Mouse (Mus musculus) activated CD4-positive, CD25-positive, alpha-beta regulatory T cell, adult 4 months (primary cell): ENCODE measurements around the gene Alkbh4. TPM values are rescaled to one million over a fixed set of nuclear protein-coding genes. Genes with fewer than 3 reads are reported as not detected.
"Not testable (repeated sequence)": the region's sequence is repeated elsewhere in the genome, so short reads cannot be mapped to it uniquely, and the experiment has no call there.

Experiments used
- ATAC-seq: one replicate; pipeline ENCODE4 v1.8.0; 2017
- polyA plus RNA-seq, 2 experiments: library from polyadenylated mRNA; unstranded; fragments of 100-300 nt; shearing (Covaris generic); gene quantifications; one replicate each; pipeline ENCODE4 v1.2.1; 2017

Gene Alkbh4
- polyA plus RNA-seq, 2 experiments from 2014 or later = 49.3 to 56.2 TPM

DNA sequence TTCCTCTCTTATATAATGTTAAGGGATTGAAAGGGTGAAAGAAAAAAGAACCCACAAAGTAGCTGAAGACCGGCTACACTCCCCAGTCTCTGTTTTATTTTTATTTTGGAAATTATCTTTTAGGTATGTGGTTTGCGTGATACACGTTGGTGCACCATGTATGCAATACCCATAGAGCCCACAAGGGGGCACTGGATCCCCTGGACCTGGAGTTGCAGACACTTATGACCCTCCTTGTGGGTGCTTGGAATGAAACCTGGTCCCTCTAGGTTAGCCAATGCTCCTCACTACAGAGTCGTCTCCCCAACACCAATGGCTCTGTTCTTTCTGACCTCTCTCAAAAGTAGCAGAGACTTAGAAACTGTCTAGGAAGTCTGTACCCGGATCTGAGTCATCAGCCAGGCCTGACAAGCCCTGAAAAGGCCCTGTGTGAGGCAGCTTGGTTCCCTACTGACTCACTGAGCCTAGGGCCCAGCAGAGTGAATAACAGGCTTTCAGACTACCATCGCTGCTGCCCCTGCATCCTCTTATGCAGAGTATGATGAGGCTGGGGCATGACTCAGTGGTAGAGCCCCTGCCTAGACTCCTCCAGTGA, 7.3 kb downstream of the Alkbh4 start:
- ATAC-seq = no peak

DNA sequence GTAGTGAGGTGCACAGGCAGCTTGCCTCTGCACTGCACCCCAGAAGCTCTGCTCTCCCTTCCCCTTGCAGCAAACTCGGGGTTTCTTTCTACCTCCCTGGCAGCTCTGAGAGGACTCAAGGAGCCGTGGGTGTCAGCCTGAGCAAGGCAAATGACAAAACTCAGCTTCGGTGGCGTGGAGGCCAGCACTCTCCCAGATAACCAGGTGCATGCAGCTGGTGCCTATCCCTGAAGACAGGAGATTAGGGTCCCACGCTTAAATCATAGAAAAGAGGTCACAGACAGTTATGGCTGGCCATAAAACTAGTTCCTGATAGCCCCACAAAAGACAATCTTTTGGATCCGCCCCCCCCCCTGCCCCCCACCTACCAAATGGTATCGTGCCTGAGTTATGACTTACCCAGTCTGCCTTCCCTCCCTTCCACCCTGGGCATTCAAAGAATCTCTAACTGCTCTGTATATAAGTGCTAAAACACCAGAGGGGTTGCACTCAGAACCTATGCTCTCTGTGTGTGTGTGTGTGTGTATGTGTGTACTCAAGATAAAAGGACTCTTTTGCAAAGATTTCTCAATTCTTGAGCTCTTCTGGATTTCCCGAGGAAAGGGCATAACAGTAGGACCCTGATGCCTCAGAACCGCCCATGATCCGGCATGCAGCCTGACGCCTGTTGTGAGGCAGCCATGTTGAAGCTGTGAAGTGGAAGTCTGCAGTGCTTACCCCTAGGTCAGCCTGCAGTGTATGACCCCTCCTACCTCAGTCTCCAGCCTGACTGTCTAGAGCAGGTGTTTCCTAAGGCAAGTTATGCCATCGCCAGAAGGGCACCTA, 8.9 kb downstream of the Alkbh4 start:
- no peak for ATAC-seq

DNA sequence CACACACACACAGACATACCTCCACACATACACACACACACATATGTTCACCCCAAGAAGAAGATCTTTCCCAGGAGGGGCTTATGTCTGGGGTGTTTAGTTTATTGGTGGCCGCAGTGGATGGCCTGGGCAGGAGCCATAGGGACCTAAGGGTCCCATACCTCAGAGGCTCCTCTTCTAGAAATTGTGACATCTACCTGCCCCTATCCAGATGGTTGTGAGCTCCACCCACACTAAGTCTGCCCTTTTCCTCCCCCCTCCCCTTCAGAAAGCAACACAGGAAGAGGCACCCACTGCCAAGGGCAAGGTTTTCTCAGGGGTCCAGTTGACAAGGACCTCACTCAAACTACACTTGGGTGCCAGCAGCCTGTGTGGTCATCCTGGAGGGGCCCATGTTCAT, 11.0 kb downstream of the Alkbh4 start:
- peak; percentile 67 for ATAC-seq

DNA sequence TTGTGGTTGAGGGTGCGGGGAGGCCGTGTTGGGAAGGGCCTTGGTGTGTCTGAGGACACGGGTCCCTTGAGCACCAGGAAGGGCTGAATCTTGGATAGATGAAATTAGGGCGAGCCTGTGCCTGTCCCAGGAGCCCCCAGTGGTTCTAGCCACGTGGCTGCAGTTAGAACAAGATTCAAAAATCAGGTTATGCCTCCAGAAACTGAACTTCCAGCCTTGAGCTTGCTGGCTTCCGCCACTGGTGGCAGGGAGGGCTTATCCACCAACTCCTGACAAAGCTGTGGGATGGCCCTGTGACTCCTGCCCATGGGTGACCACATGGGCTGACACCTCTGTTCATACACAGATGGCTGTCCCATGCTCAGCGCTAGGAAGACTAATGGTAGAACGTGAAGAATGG, 11.8 kb downstream of the Alkbh4 start:
- ATAC-seq = no peak

DNA sequence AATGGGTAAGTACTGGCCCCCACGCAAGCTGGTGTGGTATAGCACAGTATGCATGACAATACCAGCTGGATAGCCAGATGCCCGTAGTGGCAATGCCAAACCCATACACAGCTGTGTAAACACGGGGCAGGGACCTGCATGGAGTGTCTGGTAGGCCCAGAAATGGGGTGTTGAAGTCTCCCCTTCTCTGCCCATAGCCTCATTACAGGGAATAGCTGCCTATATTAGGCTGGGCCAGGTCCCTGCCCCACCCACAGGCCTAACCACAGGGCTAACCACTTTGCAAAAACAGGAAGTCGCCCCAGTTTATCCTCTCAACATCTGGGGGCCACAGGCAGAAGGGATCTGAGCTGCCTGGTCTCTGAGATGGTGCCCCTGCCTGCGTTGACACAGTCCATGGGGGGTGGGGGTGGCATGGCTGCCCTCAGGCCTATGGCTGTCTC, 13.2 kb downstream of the Alkbh4 start:
- peak; percentile 72 for ATAC-seq

DNA sequence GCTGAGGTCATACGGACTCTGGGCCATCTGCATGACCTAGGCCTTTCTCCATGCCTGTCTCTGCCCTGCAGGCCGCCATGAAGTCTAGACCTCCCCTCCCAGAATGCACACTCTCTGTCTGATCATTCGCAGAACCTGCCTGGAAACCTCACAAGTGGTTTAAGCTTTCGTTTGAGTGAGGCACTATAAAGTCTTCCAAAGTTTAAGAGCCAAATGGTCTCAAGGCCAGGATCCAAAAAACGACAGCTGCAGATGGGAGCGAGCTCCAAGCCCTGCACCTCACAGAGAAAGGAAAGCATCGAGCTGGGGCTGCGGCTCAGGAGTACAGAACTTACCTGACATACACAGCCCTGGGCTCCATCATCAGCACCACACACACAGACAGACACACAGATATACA, 16.4 kb downstream of the Alkbh4 start:
- ATAC-seq = no peak

DNA sequence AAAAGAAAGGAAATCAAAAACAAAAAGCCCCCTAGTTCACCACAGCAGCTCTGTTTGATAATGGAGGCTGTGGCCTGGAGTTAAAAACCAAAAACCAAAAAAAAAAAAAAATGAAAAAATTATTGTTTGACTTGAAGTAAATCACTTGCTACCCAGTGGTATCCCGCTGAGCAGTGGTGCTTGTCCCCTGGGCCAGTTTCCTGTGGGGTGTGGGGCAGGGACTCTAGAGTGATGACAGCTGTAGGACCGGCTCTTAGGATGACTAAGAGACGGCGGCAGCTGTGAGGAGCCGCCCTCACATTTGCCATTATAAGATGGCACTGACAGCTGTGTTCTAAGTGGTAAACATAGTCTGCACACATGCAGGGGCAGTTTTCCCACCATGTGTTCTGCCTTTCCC, 19.5 kb downstream of the Alkbh4 start:
- ATAC-seq = no peak

DNA sequence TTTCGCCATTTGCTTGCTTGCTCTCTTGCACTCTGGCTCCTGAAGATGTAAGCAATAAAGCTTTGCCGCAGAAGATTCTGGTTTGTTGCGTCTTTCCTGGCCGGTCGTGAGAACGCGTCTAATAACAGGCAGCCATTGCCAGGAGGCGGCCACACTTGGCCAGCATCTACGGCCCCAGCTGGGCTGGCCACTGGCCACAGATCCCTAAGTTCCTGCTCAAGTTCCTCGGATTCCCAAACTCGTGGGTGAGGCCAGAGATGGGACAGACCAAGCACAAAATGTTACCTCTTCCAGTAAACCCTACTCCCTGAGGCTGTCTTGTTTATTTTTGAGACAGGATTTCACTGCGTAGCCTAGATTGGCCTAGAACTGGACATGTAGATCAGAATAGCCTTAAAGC, 24.1 kb downstream of the Alkbh4 start:
- ATAC-seq = not testable (repeated sequence)

DNA sequence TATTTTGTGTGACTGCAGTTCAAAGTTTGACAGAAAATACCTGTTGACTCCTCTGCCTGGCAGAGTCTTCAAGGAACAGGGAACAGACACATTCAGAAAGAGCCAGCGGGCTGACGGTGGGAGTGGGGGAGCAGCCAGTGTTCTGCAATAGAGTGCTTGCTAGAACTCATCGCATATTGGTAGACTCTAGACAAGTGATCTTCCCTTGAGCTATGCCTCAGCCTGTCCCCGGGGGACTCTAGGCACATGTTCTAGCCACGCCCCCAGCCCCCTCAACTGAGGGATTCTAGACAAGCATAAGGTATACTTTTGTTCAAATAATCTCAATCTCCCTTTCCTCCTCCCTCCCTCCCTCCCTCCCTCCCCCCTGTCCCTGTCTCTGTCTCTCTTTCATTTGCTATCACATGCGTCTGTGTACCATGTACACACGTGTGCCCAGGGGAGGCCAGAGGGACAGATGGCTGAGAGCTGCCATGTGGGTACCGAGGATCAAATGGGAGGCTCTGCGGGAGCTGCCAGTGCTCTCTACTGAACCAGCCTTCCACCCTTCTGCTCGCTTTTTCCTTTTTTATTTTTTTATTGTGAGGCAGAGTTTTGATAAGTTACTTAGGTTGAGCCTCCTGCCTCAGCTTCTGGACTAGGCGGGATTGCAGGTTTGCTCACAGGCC, 28.0 kb downstream of the Alkbh4 start:
- ATAC-seq = no peak

DNA sequence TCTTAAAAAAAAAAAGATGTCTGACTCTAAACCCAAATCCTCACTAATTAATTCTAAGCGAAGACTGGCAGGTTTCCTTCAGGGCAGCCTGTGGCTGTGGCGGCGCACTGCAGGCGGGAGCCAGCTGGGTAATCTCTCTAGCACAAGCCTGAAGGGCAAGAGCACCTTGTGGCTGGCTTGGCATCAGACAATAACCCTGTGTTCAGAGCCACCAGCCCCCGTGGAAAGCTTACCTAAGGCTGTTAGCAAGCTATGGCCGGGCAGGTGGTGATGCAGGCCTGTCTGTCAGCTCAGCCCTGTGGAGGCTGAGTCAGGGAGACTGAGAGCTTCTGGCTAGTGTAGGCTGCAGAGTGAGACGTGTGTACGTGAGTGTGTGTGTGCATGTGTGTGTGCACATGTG, 29.3 kb downstream of the Alkbh4 start:
- no peak for ATAC-seq

DNA sequence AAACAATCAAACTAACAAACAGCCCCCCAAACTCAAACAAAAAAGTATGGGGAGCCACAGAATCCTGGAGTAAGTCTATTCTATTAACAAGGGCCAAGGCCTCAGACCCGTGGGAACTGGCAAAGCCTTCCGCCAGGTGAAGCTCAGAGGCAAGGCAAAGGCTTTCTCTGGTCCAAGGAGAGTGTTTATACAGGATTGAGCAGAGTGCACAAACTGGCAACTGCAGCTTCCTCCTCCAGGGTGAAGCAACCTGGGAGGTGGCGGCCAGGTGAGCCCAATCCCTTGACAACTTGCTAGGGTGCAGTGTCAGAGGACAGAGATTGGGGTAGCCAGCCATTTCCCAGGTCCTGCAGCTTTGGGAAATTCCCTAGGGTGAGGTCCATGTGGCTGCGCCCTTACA, 31.4 kb downstream of the Alkbh4 start:
- ATAC-seq = no peak

DNA sequence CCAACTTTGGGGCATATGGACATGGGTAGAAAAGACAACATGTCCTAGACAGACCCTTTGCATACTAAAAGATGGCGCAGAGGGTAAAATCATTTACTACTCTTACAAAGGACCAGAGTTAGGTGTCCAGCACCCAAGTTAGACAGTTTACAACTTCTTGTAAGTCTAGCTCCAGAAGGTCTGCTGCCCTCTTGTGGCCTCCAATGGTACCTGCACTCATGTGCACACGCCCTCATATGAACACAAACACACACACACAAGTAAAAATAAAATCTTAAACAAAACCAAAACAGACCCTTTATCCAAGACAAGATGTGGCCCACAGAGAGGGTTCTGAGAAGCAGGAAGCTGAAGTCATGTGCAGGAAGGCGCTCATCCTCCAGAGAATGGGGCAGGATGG, 32.1 kb downstream of the Alkbh4 start:
- no peak for ATAC-seq

DNA sequence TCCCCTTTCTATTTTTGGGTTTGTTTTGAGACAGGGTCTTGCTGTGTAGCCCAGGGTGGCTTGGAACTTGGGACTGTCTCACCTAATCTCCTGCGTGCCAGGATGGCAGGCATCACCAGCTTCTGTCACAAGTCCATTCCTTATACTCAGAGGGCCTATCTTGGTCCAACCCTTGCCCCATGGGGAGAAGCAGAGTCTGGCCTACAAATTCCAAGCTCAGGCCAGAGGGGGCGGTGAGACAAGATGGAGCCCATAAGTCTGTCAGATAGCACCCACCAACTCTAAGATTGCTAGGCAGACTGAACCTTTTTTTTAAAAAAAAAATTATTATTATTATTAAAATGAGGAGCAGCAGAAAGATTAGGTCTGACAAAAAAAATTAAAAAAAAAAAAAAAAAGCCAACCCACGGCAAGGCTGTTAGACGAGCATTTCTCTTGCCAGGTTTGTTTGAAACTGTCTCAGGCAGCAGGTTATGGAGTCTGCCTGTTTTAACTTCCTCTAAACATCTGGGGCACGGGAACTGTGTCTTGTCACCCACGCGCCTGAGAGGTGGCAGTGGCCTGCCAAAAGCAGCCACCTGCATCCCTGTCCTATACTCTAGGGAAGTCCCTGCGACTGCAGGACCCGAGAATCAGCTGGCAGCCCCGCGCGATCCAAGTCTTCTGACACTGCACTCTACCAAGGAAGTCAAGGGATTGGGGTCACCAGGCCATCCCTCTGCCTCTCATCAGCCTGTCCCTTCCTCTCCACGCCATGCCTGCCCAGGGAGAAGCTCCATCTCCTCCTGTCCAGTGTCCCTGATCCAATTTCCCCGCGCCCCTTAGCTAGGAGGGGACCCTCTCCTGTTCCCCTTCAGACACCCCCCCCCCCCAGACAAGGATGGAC, 33.9 kb downstream of the Alkbh4 start:
- ATAC-seq = peak; percentile 34

DNA sequence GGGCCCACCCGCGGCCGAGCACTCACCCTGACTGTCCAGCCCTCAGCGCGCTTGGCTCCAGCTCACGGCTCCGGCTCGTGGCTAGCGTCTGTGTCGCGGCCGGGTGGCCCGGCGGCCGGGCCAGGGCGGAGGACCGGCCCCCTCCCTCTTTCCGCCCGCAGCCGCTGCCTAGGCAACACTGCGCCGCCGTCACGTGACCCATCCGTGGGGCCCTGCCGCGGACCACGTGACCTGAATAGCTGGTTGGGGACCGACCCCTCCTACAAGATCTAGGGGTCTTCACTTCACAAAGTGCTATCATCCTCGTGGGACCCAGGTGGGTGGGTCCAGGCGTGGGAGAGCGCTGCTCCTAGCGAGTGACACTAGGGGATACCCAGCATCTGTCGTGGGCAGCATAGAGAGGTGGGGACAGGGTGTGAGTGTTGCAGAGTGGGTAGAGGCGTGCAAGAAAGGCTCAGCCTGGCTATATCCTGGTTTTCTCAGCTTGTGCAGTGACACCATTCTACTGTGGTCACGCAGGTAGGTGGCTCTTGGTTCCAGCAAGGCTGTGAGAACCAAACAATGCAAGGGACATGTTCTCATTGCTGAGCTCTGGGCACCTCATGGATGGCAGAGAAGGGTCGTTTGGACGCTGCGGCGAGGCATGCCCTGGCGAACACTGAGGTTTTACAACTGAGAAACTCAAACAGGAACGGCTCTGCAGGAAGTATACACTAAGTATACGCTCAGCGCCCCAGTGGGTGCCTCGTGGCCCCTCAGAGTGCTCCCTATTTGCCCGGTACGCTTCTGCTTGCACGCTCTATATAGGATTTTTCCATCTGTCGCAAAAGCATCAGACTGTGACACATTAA, 34.8 kb downstream of the Alkbh4 start, which contains the start of gene Orai2:
TSS of gene Orai2 (minus strand) at position 202 of the 851 bp plus-strand sequence.
- peak; percentile 68 for ATAC-seq

DNA sequence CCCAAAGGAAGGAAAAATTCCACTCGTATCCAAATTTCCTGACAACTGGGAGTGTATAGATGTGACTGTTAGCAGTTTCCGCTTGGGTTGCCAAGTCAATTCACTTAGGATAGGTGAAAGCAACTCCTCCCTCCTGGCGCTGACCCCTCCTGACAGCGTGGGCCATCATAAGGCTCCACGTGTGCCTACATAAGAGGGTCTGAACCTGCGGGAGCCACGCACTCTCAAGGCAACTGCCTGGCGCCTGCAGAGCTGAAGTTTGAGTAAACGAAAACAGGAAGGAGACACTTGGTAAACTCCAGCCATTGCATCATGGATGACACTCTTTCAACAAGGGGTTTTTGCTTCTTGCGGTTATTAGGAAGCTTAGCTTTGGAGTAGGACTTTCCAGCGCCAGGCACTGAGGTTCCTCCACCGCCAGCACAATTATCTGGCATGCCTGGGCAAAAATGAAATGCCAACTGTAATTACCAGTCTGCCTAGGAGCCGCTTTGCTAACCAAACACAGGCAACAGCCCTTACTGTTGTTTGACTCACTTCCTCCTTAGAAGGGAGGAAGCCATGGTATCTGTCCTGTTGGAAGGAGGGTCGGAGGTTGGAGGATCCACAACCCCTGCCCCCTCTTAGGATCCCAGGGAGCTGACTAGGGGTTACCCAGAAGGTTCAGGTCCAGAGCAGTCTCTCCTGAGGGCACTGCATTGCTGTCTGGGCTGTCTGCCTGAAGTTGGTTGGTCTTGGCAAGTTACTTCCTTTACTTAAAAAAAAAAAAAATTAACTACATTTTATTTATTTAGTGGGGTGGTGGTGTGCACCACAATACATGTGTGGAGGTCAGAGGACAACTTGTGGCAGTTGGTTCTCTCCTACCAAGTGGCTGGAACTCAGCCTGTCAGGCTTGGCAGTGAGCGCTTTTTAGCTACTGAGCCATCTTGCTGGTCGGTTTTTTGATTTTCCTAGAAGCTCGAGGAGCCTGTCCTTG, 35.7 kb downstream of the Alkbh4 start:
- ATAC-seq = peak; percentile 46

DNA sequence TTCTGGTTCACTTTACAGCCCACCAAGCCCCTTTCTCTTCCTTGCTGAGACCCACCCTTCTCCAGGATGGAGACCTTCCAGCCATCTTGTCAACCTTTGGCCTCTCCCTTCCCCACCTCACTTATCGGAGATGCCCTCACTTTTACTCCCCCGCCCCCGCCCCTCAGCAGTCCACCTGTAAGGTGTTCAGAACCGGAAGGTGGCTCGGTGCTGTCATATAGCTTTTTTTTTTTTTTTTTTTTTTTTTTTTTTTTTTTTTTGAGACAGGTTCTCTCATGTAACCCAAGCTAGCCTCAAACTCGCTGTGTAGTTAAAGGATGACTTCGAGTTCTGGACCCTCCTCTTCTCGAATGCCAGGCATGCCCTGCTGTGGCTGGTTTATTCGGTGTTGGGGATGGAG, 37.0 kb downstream of the Alkbh4 start:
- no peak for ATAC-seq

DNA sequence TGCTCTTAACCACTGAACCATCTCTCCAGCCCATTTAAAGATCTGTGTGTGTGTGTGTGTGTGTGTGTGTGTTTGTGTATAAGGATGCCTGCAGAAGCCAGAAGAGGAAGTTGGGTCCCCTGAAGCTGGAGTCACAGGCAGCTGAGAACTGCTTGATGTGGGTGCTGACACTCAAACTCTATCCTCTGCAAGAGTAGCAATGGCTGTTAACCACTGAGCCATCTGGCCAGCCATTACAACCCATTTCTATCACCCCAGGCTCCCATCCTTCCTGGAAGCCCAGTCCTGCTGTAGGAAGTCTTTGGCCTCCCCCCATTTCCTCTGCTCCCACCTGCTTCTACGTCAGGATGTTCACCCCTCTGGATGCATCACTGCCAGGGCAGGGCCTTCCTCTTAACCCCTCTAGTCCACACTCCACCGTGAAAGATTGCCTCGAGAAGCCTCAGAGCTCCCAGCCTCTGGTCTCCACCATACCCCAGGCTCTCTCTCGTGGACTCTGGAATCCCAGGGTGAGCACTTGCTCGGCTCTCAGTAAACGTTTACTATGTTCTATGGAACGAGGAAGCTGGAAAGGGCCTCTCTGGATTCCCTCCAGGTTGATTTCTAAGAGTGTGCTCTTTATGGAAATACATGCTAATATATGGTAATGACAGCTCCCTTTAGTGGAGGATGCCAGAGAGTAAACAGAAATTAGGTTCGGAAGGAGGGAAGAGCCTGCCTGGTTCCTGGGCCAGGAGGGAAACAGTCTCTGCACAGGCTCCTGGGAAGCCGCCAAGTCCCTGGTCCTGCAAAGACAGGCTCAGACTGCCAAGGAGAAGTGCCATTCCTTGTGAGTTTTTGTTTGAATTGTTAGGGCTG, 37.9 kb downstream of the Alkbh4 start:
- no peak for ATAC-seq

DNA sequence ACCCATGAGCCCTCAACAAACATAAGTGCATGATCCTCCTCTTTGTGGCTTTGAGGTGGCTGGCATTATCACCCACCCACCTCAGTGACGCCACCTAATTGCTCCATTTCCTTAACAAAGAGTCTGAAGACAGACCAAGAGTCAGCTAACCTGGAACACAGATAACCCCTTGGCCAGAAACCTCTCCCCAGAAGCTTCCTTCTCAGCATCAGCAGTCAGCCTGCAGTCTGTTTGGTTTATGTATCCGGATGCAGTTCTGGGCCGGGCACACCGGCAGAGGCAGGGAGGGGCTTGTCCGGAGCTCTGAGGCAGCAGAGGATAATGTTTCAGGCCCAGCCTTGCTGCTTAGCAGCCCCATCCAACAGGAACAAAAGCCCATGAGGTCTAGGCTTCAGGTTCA, 43.6 kb downstream of the Alkbh4 start:
- no peak for ATAC-seq

DNA sequence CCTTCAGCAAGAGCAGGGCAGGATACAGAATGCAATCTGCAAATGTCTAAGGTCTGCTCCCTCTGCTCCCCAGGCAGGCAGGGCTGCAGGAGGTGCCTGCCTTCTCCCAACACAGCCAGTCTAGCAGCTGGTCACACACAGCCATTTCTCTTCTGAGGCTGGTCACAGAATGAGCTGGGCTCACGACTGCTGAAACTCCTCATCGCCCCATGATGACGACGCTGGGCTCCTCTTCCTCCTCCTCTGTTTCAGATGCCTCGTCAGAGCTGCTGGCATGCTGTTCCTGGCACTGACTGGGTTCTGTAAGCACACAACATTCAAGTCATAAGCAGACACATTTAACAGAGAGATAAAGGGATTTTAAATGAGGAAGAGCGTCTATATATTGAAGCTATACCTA, 45.3 kb downstream of the Alkbh4 start:
- no peak for ATAC-seq
